Mouse (Mus musculus): ENCODE data around the gene Ercc6. TPM values are rescaled to one million over a fixed set of nuclear protein-coding genes. Genes with fewer than 3 reads are reported as not detected.

The Ercc6 gene
- total and polyA plus RNA-seq, 3 experiments: 1.7 to 31.5 (median 18.8) TPM

DNA sequence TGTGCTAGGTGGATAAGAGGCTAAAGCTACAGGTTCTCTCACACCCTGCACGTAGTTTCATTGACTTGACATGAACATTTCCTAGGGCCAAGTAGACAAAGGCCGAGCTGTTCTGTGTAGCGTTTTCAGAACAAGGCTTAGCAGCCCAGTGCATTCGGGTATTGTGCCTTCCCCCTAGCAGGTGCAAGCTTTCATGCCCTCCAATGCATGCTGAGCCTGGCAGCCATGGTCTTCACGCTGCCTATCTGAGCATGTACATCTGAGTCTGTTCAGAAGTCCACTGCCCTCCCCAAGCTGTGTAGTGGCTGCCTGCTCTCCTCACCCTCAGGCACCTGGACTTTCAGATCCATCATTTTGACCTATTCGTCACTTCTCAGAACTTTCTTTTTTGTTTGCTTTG is 50.3 kb downstream of the Ercc6 start:
- Histone ChIP-seq H3K36me3 (replicated peaks) (peaks cover 91% of the 10 kb centered on the region), H3K27me3 (ENCODE audit: insufficient read depth, low read length) (no peaks in the 10 kb centered on the region), H3K4me1 (ENCODE audit: insufficient read depth, low read depth, low read length) (peaks cover 3% of the 10 kb centered on the region; the same call in 1 of the 2 replicates), H3K9me3 (replicated peaks) (no peaks in the 10 kb centered on the region), H3K4me3 (ENCODE audit: low read depth, low read length) (no peak overlapping the region)
- TF ChIP-seq GATA2 (IDR thresholded peaks at IDR 0.05; ENCODE audit: borderline replicate concordance, low read depth, low read length) (no peak), CTCF (IDR thresholded peaks at IDR 0.05; ENCODE audit: low read depth, low read length) (no peak), TAL1 (conservative IDR thresholded peaks at IDR 0.05; ENCODE audit: low read depth, low read length) (no peak), GATA1 (IDR thresholded peaks at IDR 0.05; ENCODE audit: borderline replicate concordance, low read length) (no peak), POLR2AphosphoS5 (IDR thresholded peaks at IDR 0.05; ENCODE audit: insufficient replicate concordance, low read depth, low read length) (no peak)
- ATAC-seq (ENCODE audit: extremely low read depth, insufficient number of reproducible peaks, low FRiP score, poor library complexity, severe bottlenecking) (no peak), DNase-seq (ENCODE audit: low spot score) (no peak)

DNA sequence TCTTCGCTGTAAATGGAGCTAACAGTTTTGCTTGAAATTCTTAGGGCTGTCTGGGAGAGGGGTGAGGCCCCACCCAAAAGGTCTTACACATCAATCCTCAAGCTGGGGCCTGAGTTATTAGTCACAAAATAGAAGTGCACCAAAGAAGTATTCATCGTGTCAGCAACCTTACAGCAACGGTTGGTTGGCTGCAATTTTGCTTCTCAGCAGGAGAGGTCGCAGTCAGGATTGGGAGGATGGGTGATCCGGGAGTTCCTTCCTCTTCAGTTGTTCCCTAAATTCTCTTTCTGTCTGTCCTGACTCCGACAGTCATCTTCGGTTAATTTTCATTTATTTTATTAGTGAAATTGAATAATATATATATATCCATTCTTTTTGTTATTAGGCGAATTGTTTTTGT is 59.2 kb downstream of the Ercc6 start:
- H3K27me3 ChIP-seq (ENCODE audit: insufficient read depth, low read length): no peaks in the 10 kb centered on the region
- TF ChIP-seq GATA1 (IDR thresholded peaks at IDR 0.05; ENCODE audit: borderline replicate concordance, low read length) (no peak), TAL1 (conservative IDR thresholded peaks at IDR 0.05; ENCODE audit: low read depth, low read length) (no peak), CTCF (IDR thresholded peaks at IDR 0.05; ENCODE audit: low read depth, low read length) (no peak), GATA2 (IDR thresholded peaks at IDR 0.05; ENCODE audit: borderline replicate concordance, low read depth, low read length) (no peak), POLR2AphosphoS5 (IDR thresholded peaks at IDR 0.05; ENCODE audit: insufficient replicate concordance, low read depth, low read length) (no peak)
- ATAC-seq (ENCODE audit: extremely low read depth, insufficient number of reproducible peaks, low FRiP score, poor library complexity, severe bottlenecking) (no peak), DNase-seq (ENCODE audit: low spot score) (no peak)
- no peaks in the 10 kb centered on the region for H3K4me1 ChIP-seq (ENCODE audit: insufficient read depth, low read depth, low read length)
- H3K36me3 ChIP-seq (replicated peaks): peaks cover 84% of the 10 kb centered on the region
- no peaks in the 10 kb centered on the region for H3K9me3 ChIP-seq (replicated peaks)
- H3K4me3 ChIP-seq (ENCODE audit: low read depth, low read length): no peak overlapping the region

DNA sequence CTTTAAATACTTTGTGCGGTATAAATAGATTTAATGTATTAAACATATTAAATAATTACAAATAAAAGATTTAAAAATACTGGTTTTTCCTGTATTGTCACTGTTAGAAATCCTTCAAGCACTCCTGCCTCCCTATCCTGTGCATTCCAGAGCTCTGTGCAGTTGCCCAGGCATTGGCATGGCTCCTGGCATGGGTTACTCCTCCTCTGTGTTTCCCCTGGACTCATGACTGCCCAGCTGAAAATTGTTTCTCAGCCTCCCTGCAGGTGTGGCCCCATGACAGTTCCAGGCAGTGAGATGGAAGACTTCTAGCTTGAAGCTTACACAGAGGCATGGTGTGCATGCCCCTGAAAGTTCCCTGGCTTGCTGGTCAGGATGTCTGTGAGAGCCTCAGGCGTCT is 65.1 kb downstream of the Ercc6 start:
- H3K9me3 ChIP-seq (replicated peaks): no peaks in the 10 kb centered on the region
- TF ChIP-seq CTCF (IDR thresholded peaks at IDR 0.05; ENCODE audit: low read depth, low read length) (no peak), POLR2AphosphoS5 (IDR thresholded peaks at IDR 0.05; ENCODE audit: insufficient replicate concordance, low read depth, low read length) (no peak), GATA1 (IDR thresholded peaks at IDR 0.05; ENCODE audit: borderline replicate concordance, low read length) (no peak), GATA2 (IDR thresholded peaks at IDR 0.05; ENCODE audit: borderline replicate concordance, low read depth, low read length) (no peak), TAL1 (conservative IDR thresholded peaks at IDR 0.05; ENCODE audit: low read depth, low read length) (no peak)
- no peaks in the 10 kb centered on the region; the same call in 1 of the 2 replicates for H3K4me1 ChIP-seq (ENCODE audit: insufficient read depth, low read depth, low read length)
- DNase-seq (ENCODE audit: low spot score) (no peak), ATAC-seq (ENCODE audit: extremely low read depth, insufficient number of reproducible peaks, low FRiP score, poor library complexity, severe bottlenecking) (no peak)
- H3K4me3 ChIP-seq (ENCODE audit: low read depth, low read length): no peak overlapping the region
- H3K36me3 ChIP-seq (replicated peaks): peaks cover 49% of the 10 kb centered on the region
- peaks cover 4% of the 10 kb centered on the region; the same call in 1 of the 2 replicates for H3K27me3 ChIP-seq (ENCODE audit: insufficient read depth, low read length)

DNA sequence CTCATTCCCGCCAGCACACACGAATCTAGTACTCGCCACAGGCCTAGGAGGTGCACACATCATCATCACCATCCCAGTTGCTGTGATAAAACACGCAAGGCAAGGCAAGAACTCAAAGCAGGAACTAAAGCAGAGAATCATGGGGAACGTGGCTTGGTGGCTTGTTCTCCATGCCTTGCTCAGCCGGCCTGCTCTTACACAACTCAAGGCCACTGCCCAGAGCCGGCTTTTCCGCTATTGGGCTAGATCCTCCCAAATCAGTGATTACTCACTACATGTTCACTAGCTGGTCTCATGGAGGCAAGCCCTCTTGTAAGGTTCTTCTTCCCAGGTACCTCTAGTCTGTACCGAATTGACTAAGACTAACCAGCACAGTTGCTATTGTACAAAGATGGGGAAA is 70.4 kb downstream of the Ercc6 start:
- Histone ChIP-seq H3K4me3 (ENCODE audit: low read depth, low read length) (no peak overlapping the region), H3K36me3 (replicated peaks) (peaks cover 5% of the 10 kb centered on the region), H3K27me3 (ENCODE audit: insufficient read depth, low read length) (peaks cover 11% of the 10 kb centered on the region), H3K9me3 (replicated peaks) (no peaks in the 10 kb centered on the region), H3K4me1 (ENCODE audit: insufficient read depth, low read depth, low read length) (no peaks in the 10 kb centered on the region; the same call in 1 of the 2 replicates)
- DNase-seq (ENCODE audit: low spot score): no peak
- ATAC-seq (ENCODE audit: extremely low read depth, insufficient number of reproducible peaks, low FRiP score, poor library complexity, severe bottlenecking): no peak
- no peak for TF ChIP-seq GATA2 (IDR thresholded peaks at IDR 0.05; ENCODE audit: borderline replicate concordance, low read depth, low read length)
- TF ChIP-seq POLR2AphosphoS5 (IDR thresholded peaks at IDR 0.05; ENCODE audit: insufficient replicate concordance, low read depth, low read length): no peak
- TF ChIP-seq TAL1 (conservative IDR thresholded peaks at IDR 0.05; ENCODE audit: low read depth, low read length): no peak

DNA sequence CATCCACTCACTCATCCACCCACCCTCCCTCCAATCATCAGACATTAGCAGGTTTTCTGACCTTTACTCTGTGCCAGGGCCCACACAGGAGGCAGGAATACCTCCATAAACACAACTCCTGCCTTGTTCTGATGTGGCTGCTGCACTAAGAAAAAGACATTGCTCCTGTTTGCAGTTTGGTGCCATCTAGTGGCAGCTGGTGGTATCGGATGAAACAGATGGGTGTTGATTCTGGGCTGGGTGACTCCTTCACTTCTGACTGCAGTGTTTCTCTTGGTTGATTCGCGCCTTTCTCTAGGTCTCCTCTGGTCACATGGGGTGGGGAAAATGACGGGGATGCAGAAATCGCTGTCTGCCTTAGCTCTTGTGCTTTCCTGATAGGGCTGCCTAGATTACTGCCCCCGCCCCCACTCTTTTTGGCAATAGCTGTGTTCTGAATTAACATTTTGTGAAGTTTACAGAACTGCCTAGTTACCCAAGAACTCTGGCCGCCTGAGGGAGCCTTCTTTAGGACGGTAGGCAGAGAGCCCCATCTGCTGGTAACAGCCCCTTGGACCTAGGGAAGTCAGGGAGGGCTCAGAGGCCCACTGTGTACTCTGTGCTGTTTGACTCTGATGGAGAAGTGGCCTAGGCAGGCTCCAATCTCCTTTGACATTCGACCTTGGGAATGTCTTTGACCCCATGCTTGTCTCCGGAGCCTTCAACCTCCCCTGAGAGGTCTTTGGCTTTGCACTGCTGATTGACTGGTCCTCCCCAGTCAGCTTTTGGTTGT is 73.9 kb downstream of the Ercc6 start:
- Histone ChIP-seq H3K4me1 (ENCODE audit: insufficient read depth, low read depth, low read length) (no peaks in the 10 kb centered on the region; the same call in 1 of the 2 replicates), H3K36me3 (replicated peaks) (no peaks in the 10 kb centered on the region), H3K4me3 (ENCODE audit: low read depth, low read length) (no peak overlapping the region), H3K9me3 (replicated peaks) (no peaks in the 10 kb centered on the region), H3K27me3 (ENCODE audit: insufficient read depth, low read length) (peaks cover 17% of the 10 kb centered on the region)
- TF ChIP-seq CTCF (IDR thresholded peaks at IDR 0.05; ENCODE audit: low read depth, low read length) (peak; percentile 90), GATA2 (IDR thresholded peaks at IDR 0.05; ENCODE audit: borderline replicate concordance, low read depth, low read length) (no peak)
- no peak for ATAC-seq (ENCODE audit: extremely low read depth, insufficient number of reproducible peaks, low FRiP score, poor library complexity, severe bottlenecking)
- DNase-seq (ENCODE audit: low spot score): peak; percentile 63

DNA sequence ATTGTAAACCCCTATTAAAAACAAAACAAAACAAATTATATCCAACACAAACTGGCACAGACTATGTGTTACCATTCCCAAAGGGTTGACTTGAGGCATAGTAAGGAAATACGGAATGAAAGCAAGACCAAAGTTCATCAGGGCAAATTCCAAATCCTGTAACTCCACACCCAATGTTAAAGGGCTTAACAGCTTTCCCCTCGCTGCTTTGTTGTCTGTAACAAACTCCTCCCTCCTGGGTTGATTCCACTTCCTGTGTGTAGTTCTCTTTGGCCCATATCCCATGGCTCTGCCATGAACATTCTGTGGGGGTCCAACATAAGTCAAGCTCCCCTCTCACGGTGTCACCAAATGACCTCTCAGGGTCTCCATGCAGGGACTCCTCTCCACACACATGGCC is 77.1 kb downstream of the Ercc6 start:
- H3K27me3 ChIP-seq (ENCODE audit: insufficient read depth, low read length): peaks cover 17% of the 10 kb centered on the region

More for the DNA sequence above, 77.1 kb downstream of the Ercc6 start:
- ATAC-seq (ENCODE audit: extremely low read depth, insufficient number of reproducible peaks, low FRiP score, poor library complexity, severe bottlenecking) (no peak), DNase-seq (ENCODE audit: low spot score) (no peak)
- Histone ChIP-seq H3K4me1 (ENCODE audit: insufficient read depth, low read depth, low read length) (no peaks in the 10 kb centered on the region; the same call in 1 of the 2 replicates), H3K4me3 (ENCODE audit: low read depth, low read length) (no peak overlapping the region), H3K36me3 (replicated peaks) (no peaks in the 10 kb centered on the region), H3K9me3 (replicated peaks) (no peaks in the 10 kb centered on the region)
- TF ChIP-seq TAL1 (conservative IDR thresholded peaks at IDR 0.05; ENCODE audit: low read depth, low read length) (no peak), GATA2 (IDR thresholded peaks at IDR 0.05; ENCODE audit: borderline replicate concordance, low read depth, low read length) (no peak), POLR2AphosphoS5 (IDR thresholded peaks at IDR 0.05; ENCODE audit: insufficient replicate concordance, low read depth, low read length) (no peak), CTCF (IDR thresholded peaks at IDR 0.05; ENCODE audit: low read depth, low read length) (no peak), GATA1 (IDR thresholded peaks at IDR 0.05; ENCODE audit: borderline replicate concordance, low read length) (no peak)

Data from G1E (cell line).